Mouse (Mus musculus): ENCODE data around the gene Pax5. TPM values are rescaled to one million over a fixed set of nuclear protein-coding genes. Genes with fewer than 3 reads are reported as not detected.

The Pax5 gene
- total and polyA plus RNA-seq, 2 experiments from 2014 or later = 3.0 to 46.0 TPM

DNA sequence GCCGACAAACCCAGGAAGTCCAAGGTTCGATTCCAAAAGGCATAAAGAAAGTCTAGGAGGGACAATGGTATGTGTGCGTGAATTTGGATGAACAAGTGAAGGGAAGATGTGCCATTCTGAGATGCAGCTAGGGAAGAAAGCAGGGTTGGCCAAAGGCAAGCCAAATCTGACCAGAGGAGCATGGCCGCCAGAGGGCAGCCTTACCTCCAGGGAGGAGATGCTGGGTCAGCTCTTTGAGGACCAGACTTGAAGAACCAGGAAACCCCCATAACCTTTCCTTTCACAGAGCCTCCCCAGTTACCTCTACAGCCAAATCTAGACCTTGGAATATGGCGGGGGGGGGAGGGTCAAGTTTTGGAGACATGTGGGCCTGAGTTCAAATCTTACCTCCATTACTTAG lies 133.0 kb downstream of the Pax5 start:
- H3K36me3 ChIP-seq (ENCODE audit: insufficient read depth, low read length) = no peaks in the 10 kb centered on the region
- H3K4me3 ChIP-seq (ENCODE audit: low read depth, low read length) = no peak overlapping the region
- 50% methylated on average over 5 of the region's 5 CpGs for WGBS
- H3K27ac ChIP-seq (ENCODE audit: low read depth, low read length) = no peak overlapping the region
- H3K4me2 ChIP-seq (ENCODE audit: low read depth, low read length, poor library complexity, severe bottlenecking) = no peak overlapping the region
- no peaks in the 10 kb centered on the region for H3K4me1 ChIP-seq (ENCODE audit: insufficient read depth, low read length)
- H3K9me3 ChIP-seq (ENCODE audit: low read length) = no peaks in the 10 kb centered on the region
- DNase-seq (ENCODE audit: low spot score) (peak; percentile 55), ATAC-seq (ENCODE audit: low FRiP score) (no peak)
- no peak overlapping the region for H3K9ac ChIP-seq (replicated peaks; ENCODE audit: low read length, poor library complexity, severe bottlenecking)
- TF ChIP-seq CTCF (IDR thresholded peaks at IDR 0.05) = peak; percentile 68
- H3K27me3 ChIP-seq (ENCODE audit: insufficient read depth, low read length) = no peaks in the 10 kb centered on the region

DNA sequence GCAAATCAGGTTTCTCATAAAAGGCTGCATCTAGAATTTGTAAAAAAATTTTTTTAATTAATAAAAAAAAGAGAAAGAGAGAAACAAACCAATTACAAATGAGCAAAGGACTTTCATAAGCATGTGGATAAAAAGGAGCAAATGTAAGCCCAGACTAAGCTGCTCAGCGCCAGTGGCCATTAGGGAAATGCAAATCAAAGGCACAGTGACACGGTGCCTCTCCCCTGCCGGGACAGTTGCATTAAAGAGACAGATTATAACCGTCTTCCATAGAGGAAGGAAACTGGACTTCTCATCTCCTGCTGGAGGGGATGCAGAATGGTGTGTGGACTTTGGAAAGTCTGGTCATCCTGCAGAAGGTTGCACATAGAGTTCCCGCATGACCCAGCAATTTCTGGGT lies 133.5 kb downstream of the Pax5 start:
- 18% methylated on average over 5 of the region's 5 CpGs for WGBS
- TF ChIP-seq CTCF (IDR thresholded peaks at IDR 0.05) = no peak
- DNase-seq (ENCODE audit: low spot score) = no peak
- Histone ChIP-seq H3K36me3 (ENCODE audit: insufficient read depth, low read length) (no peaks in the 10 kb centered on the region), H3K4me1 (ENCODE audit: insufficient read depth, low read length) (no peaks in the 10 kb centered on the region), H3K4me3 (ENCODE audit: low read depth, low read length) (no peak overlapping the region), H3K4me2 (ENCODE audit: low read depth, low read length, poor library complexity, severe bottlenecking) (no peak overlapping the region), H3K27me3 (ENCODE audit: insufficient read depth, low read length) (no peaks in the 10 kb centered on the region), H3K9ac (replicated peaks; ENCODE audit: low read length, poor library complexity, severe bottlenecking) (no peak overlapping the region), H3K9me3 (ENCODE audit: low read length) (no peaks in the 10 kb centered on the region), H3K27ac (ENCODE audit: low read depth, low read length) (no peak overlapping the region)
- no peak for ATAC-seq (ENCODE audit: low FRiP score)

DNA sequence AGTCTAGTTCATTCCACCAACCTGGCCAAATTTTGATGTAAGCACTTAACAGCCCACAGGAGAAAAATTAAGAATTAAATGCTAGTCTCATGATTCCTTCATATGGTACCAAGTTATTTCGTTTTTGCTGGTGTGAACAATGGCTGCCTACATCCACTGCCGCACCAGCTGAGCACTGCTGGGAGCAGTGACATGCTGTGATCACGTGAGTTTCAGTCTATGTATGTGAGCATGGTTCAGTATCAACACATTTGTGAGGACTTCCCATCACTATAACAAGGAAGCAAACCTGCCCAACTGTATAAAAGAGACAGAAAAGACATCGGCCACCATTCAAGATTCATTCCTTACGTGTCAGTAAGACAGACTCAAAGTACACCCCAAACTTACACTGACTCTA lies 137.3 kb downstream of the Pax5 start:
- WGBS = 85% methylated on average over 5 of the region's 5 CpGs
- no peak for ATAC-seq (ENCODE audit: low FRiP score)
- no peak for TF ChIP-seq CTCF (IDR thresholded peaks at IDR 0.05)
- Histone ChIP-seq H3K9me3 (ENCODE audit: low read length) (no peaks in the 10 kb centered on the region), H3K36me3 (ENCODE audit: insufficient read depth, low read length) (no peaks in the 10 kb centered on the region), H3K9ac (replicated peaks; ENCODE audit: low read length, poor library complexity, severe bottlenecking) (no peak overlapping the region), H3K4me3 (ENCODE audit: low read depth, low read length) (no peak overlapping the region), H3K4me2 (ENCODE audit: low read depth, low read length, poor library complexity, severe bottlenecking) (no peak overlapping the region), H3K27ac (ENCODE audit: low read depth, low read length) (no peak overlapping the region), H3K4me1 (ENCODE audit: insufficient read depth, low read length) (no peaks in the 10 kb centered on the region), H3K27me3 (ENCODE audit: insufficient read depth, low read length) (no peaks in the 10 kb centered on the region)
- no peak for DNase-seq (ENCODE audit: low spot score)

DNA sequence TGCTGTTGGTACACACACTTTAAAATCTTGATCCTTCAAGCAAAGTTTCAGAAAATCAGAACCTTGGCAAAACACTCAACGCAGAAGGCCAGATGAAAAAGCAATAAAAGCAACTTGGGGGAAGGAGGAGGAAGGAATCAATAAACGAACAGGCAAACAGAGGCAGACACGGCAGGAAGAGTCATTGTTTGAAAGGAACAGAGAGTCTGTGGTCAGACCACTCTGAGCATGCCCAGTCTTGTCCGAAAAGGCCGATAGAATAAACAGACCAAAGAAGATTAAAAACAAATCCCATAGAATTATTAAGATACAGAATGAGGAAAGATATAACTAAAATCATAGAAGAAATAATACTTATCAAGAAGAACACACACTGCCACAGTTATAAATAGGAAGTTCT lies 137.9 kb downstream of the Pax5 start:
- no peaks in the 10 kb centered on the region for H3K9me3 ChIP-seq (ENCODE audit: low read length)
- H3K27me3 ChIP-seq (ENCODE audit: insufficient read depth, low read length) = 0 out of 2 replicates have a peak, but pooled peaks cover under 1% of the 10 kb centered on the region
- no peak for ATAC-seq (ENCODE audit: low FRiP score)
- no peaks in the 10 kb centered on the region for H3K36me3 ChIP-seq (ENCODE audit: insufficient read depth, low read length)
- WGBS = 71% methylated on average over 5 of the region's 5 CpGs
- no peak overlapping the region for H3K4me2 ChIP-seq (ENCODE audit: low read depth, low read length, poor library complexity, severe bottlenecking)
- H3K4me3 ChIP-seq (ENCODE audit: low read depth, low read length) = no peak overlapping the region
- H3K27ac ChIP-seq (ENCODE audit: low read depth, low read length) = no peak overlapping the region
- no peak overlapping the region for H3K9ac ChIP-seq (replicated peaks; ENCODE audit: low read length, poor library complexity, severe bottlenecking)
- no peak for TF ChIP-seq CTCF (IDR thresholded peaks at IDR 0.05)
- no peaks in the 10 kb centered on the region for H3K4me1 ChIP-seq (ENCODE audit: insufficient read depth, low read length)
- no peak for DNase-seq (ENCODE audit: low spot score)

DNA sequence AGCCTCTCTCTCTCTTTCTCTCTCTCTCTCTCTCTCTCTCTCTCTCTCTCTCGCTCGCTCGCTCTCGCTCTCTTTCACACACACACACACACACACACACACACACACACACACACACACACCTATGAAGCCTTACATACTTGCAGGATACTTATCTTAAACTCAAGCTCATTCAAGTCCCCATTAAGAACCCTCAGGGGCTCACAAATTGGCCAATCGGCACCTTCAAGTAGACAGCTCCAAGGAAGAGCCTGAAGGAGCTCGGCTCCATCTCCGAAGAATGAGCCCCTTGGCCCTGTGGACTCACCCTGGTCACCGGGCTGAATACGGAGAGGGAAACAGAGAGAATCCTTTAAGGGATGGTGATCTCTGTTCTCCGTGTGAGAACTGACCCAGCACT lies 141.1 kb downstream of the Pax5 start:
- ATAC-seq (ENCODE audit: low FRiP score) (no peak), DNase-seq (ENCODE audit: low spot score) (no peak)
- no peak for TF ChIP-seq CTCF (IDR thresholded peaks at IDR 0.05)
- Histone ChIP-seq H3K9me3 (ENCODE audit: low read length) (no peaks in the 10 kb centered on the region), H3K4me3 (ENCODE audit: low read depth, low read length) (no peak overlapping the region), H3K4me1 (ENCODE audit: insufficient read depth, low read length) (no peaks in the 10 kb centered on the region), H3K36me3 (ENCODE audit: insufficient read depth, low read length) (no peaks in the 10 kb centered on the region), H3K4me2 (ENCODE audit: low read depth, low read length, poor library complexity, severe bottlenecking) (no peak overlapping the region), H3K27ac (ENCODE audit: low read depth, low read length) (no peak overlapping the region), H3K9ac (replicated peaks; ENCODE audit: low read length, poor library complexity, severe bottlenecking) (no peak overlapping the region), H3K27me3 (ENCODE audit: insufficient read depth, low read length) (peaks cover 13% of the 10 kb centered on the region; the same call in 1 of the 2 replicates)
- 89% methylated on average over 10 of the region's 10 CpGs for WGBS

DNA sequence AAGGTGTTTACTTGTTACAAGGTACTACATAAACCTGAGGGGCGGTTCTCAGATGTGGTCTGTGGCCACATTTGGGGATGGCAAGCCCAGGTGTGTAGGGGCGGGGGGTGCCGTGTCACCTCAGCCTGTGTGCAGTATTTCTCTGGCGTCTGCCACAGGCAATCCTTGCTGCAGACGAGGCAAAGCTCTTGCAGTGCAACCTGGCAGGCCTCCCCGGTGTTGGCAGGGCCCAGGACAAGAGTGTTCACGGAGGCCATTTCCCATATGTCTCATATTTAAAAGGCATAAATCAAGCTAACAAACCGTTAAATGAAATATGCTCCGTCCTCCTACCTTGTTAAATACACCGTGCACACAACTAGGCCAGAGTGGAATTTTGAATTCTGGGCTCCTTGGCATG lies 141.6 kb downstream of the Pax5 start:
- Histone ChIP-seq H3K36me3 (ENCODE audit: insufficient read depth, low read length) (no peaks in the 10 kb centered on the region), H3K27ac (ENCODE audit: low read depth, low read length) (no peak overlapping the region), H3K4me3 (ENCODE audit: low read depth, low read length) (no peak overlapping the region), H3K9ac (replicated peaks; ENCODE audit: low read length, poor library complexity, severe bottlenecking) (no peak overlapping the region), H3K4me1 (ENCODE audit: insufficient read depth, low read length) (no peaks in the 10 kb centered on the region), H3K27me3 (ENCODE audit: insufficient read depth, low read length) (peaks cover 13% of the 10 kb centered on the region; the same call in 1 of the 2 replicates), H3K4me2 (ENCODE audit: low read depth, low read length, poor library complexity, severe bottlenecking) (no peak overlapping the region), H3K9me3 (ENCODE audit: low read length) (no peaks in the 10 kb centered on the region)
- 79% methylated on average over 10 of the region's 10 CpGs for WGBS
- no peak for ATAC-seq (ENCODE audit: low FRiP score)
- no peak for TF ChIP-seq CTCF (IDR thresholded peaks at IDR 0.05)
- DNase-seq (ENCODE audit: low spot score) = peak; percentile 8

Data from midbrain, postnatal 0 days (tissue).